Mouse (Mus musculus) lung, postnatal 4 days (tissue): ENCODE data around the gene Fut2.
A peak's percentile ranks its signal among the peaks of the same experiment; 100 is the strongest.

Experiments
- DNase-seq, 2 experiments: peaks; one replicate each; pipeline ENCODE4 v3.0.0; 2021

The Fut2 gene

DNA sequence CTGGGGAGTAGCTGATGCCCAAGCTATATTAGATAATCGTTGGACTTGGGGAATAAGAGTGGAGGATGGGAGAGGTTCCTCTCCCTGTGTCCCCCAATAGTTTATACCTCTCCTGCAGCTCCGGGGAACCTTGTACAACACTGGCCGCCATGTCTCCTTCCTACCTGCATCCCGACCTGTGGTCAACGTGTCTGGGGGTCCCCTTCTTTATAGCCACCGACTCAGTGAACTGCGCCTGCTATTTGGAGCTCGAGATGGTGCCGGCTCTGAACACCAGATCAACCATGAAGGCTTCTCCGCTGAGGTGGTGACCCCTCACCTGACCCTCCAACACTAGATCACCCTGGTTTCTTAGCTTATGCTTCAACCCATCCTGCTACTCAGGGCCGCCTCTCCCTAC, 36.1 kb upstream of the Fut2 start:
- no peak for DNase-seq

DNA sequence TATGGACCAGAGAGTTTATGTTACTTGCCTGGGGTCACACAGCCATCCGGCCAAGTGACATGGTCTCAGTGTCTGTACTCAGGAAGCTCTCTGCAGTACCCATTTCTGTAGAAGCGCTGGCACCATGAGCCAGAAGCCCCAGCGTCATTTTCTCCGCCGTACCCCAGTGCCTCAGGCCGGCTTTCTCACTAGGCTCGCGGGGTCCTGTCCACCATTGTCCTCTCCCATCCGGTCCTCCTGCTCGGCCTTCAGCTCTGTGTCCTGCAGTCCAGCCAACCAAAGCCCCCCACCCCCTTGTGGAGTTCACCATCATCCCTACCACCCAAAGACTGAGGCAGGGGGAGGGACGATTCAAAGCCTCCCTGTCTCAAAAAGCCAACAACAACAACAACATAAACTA, 35.4 kb upstream of the Fut2 start:
- peak in 1 of 2 experiments; percentile 24 for DNase-seq

DNA sequence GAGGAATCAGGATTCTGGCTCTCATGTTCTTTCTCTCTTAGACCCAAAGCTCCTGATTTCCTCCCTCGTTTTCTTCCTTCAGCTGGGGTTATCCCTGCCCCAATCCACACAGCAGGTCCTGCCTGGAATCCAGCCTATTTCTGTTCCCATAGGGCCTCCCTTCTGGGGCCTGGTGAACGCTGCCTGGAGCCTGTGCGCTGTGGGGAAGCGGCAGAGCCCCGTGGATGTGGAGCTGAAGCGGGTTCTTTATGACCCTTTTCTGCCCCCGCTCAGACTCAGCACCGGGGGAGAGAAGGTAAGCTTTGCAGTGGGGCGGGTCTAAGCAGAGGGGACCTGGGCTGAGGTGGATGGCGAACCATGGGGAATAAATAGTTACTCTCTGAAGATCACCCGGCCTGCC, 34.9 kb upstream of the Fut2 start:
- DNase-seq: peak in 1 of 2 experiments; percentile 26

DNA sequence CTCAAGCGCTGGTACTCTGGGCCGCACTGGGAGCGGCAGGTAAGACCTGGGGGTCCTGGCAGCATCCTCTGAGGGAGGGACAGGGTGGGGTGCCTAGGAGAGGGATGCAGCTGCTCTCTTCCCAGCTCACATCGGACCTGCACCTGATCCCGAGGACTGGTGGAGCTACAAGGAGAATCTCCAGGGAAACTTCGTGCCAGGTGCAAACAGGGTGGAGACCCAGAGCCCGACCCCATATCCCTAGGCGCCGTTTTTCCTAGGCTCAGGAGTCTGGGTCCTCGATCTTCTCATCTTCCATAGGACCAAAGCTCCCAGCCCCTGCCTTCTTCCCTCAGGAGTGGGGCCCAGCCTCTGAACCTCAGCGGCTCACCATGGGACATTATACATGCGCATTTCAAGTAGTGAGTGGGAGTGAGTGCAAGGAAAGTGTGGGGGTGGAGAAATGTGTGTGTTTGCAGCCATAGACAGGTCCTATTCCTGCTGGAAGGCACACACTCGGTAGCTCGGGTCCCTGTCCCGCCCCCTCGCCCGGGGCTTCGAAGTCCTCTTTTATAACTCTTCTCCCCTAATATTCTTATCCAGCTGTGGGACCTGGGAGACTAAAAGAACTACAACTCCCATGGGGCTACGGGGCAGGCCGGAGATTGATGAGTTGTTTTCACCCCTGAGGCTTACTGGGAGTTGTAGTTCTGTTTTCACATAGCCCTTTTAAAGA, 34.3 kb upstream of the Fut2 start:
- peak; percentile 74 to 81 for DNase-seq

DNA sequence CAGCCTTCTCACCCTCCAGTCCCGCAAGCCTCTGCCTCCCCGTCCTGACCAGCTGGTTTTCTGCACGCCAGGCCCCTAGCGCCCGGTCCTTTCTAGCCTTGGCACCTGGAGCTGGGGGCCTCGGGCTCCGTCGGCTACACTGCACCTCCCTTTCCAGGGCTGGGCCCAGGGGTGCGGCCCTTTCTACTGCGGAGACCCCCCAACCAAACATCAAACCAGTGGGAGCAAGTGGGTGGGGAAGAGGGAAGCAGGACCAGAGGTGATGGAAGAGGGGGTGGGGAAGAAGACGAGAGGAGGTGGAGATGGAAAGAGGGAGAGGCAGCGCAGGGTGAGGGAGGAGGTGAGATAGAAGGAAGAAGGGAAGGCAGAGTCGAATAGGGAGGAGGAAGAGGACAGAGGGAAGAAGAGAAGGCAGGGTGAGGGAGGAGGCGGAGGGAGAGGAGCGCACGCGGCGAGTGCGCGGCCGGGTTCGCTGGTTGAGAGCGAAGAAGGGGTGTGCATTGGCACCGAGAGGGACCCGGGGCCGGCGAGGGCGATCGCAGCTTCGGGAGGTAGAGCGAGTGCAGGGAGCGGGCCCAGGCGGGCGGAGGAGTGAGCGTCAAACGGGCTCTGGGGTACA, 33.4 kb upstream of the Fut2 start, which contains the start of gene Car11:
TSS of gene Car11 (plus strand) at position 321 of the 619 bp plus-strand sequence.
- peak in 1 of 2 experiments; percentile 25 for DNase-seq

DNA sequence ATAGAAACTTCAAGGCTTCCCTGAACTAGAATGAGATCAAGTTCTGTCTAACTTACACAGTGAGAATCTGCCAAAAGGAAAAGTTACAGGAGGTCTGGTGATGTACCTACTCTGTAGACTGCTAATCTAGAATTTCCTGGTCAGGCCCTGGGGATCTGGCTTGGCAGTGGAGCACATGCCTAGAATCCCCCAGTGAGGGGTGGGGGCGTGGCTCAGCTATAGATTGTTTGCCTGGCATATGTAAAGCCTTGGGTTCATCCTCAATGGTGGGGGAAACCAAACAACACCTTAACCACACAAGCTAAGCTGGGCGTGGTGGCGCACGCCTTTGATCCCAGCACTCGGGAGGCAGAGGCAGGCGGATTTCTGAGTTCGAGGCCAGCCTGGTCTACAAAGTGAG, 31.7 kb upstream of the Fut2 start:
- no peak for DNase-seq

DNA sequence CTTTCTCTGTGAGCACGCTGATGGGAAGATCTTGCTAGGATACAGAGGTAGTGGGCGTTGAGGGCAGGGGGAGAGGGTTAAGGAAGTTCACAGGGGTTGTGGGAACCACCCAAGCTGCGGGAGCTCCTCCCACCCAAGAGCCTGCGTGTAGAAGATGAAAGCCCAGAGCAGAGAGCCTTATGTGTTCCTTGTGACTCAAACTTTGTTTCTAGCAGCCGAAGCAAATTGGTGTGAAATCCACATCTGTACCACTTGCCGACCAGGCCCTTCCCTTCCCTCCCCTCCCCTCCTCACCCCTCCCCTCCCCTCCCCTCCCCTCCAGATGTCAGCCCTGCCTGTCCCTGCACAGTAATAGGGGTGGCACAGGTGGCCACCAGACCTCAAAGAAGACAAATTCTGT, 28.9 kb upstream of the Fut2 start:
- no peak for DNase-seq

DNA sequence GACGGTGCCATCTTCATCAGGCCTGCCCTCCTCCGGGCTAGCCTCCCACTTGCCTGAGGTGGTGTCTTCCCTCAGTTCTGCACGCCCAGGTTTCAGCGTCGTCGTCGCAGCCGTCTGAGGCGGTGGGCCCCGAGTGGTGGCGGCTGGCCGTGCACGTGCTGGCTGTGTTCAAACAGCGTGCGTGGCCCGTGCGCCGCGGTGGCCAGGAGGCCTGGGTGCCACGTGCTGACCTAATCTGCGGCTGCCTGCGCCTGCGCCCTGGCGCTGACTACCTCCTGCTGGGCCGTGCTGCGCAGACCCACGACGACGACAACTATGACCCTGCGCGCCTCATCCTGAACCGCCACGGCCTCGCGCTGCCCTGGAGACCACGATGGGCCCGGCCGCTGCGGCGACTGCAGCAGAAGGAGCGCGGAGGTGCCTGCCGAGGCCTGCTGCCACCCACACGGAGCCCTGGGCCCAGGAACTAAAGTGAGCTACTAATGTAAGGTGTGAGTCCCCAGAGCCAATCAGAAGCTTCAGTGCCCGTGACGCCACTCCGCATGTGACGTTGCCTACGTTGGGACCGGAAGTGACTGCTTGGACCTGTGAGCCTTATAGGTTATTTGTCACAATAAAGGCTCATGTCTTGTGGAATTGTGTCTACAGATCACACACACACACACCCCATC, 27.9 kb upstream of the Fut2 start, which contains the start of gene Sec1:
TSS of gene Sec1 (minus strand) at position 482 of the 671 bp plus-strand sequence.
- DNase-seq: no peak

DNA sequence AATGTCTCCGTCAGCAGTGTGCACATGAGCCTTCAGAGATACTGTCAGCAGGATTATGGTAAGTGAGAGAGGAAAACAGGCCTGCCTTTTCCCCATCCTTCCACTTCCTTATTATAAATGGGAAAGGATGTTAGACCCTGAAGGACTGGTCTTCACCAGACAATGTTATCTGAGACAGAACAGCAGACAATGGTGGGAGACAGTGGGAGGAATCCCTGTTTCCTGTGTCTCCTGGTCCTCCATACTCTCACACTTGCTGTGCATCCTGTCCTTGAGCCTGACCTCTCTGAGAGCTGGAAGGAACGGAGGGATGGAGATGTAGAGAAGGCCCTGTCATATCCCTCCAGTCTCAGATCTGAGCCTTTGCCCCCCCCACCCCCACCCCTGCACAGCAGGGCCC, 26.2 kb upstream of the Fut2 start:
- DNase-seq: peak in 1 of 2 experiments; percentile 5

DNA sequence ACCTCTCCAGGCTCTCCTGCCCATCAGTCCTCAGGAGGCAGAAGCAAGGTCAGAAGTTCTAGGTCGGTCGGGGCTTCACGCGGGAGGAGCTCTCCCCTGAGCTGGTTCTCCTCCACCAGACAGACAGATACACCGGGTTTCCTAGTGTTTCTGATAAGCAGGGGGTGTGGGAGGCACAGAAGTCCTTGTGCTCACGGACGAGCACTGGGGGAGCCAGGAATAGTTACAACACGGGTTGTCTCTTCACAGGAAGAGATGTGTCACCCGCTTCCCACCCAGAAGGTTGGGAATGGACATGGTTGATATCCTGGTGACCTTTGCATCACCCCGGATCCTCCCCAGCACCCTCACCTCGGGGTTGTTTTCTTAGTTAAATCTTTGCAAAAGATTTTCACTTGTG, 23.6 kb upstream of the Fut2 start:
- no peak for DNase-seq

DNA sequence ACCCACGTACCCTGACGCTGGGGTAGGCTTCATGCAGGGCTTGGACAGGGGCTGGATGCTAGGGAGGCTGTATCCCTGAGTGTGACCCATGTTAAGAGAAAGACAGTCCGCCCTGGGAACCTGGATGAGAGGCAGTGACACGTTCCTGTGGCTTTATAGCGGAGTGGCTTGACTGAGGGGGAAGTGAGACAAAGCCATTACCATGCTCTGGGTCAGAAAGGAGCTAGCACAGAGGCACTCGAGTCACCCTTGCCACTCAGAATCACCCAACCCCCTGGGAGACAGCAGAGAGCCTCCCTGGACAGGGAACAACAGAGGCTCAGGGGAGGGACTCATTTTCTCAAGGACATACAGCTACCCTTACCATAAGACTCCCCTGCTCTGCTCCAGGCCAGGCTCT, 22.9 kb upstream of the Fut2 start:
- DNase-seq: no peak

DNA sequence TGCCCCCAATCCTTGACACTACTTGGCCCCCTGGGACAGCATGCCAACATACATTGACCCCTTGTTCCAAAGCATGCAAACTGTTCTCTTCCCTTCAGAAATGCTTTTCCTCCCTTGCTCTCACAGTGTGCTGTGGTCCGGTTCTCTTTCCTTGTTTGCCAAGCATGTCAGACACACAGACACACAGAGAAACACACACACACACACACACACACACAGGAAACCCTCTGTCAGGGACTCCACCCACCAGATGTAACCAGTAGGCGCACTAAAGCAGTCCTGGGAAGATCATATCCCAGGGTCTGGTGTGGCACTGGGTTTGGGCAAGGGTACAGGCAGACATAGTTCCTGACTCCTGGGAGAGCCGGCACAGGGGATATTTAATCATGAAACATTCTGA, 20.6 kb upstream of the Fut2 start:
- peak in 1 of 2 experiments; percentile 29 for DNase-seq

DNA sequence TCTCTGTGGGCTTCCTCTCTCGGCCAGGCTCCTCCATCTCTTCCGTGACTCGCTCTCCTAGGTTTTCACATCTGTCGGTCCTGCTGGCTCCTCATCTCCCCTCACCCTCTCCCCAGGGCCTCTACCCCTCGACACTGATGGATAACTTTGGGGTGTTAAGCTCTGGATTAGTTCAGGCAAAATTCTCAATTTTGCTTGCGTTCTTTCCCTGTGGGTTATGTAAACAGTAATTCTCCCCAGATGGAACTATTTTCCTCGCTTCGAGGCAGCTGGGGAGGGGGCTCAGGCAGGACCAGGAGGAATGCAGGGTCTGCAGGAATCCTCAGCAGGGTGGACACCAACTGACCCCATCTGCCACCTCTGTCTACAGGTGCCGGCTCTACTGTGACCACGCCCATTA, 19.6 kb upstream of the Fut2 start:
- DNase-seq: no peak

DNA sequence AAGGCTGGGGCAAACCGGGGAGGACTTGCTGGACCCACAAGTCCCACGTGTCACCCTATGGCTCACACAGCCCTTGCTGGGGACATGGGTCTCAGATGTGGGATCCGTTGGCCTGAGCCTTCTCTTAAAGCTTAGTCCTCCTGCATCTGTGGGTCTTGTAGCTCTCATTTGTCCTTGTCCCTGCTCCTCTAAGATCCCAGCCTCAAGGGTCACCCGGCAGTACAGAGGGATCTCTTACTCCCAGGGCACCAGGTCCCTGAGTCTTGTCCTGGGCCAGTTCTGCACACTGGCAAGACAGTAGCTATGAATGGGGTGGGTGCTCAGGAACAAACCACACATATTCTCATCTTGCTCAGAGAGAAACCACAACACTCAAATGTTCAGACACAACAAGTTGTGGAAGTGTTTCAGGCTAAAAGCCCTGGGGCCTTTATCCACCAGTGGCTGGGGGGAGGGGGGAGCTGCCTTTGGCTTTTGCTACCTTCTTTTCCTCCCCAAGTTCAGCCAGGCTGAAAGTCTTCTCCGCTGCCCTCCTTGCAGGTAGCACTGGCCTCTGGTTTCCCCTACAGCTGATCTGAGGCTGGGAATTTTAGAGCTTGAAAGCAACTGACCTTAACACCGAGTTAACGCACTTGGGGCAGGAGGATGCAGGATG, 17.3 kb upstream of the Fut2 start, which contains the start of gene Ntn5:
TSS of gene Ntn5 (plus strand) at position 627 of the 655 bp plus-strand sequence.
- DNase-seq: no peak

DNA sequence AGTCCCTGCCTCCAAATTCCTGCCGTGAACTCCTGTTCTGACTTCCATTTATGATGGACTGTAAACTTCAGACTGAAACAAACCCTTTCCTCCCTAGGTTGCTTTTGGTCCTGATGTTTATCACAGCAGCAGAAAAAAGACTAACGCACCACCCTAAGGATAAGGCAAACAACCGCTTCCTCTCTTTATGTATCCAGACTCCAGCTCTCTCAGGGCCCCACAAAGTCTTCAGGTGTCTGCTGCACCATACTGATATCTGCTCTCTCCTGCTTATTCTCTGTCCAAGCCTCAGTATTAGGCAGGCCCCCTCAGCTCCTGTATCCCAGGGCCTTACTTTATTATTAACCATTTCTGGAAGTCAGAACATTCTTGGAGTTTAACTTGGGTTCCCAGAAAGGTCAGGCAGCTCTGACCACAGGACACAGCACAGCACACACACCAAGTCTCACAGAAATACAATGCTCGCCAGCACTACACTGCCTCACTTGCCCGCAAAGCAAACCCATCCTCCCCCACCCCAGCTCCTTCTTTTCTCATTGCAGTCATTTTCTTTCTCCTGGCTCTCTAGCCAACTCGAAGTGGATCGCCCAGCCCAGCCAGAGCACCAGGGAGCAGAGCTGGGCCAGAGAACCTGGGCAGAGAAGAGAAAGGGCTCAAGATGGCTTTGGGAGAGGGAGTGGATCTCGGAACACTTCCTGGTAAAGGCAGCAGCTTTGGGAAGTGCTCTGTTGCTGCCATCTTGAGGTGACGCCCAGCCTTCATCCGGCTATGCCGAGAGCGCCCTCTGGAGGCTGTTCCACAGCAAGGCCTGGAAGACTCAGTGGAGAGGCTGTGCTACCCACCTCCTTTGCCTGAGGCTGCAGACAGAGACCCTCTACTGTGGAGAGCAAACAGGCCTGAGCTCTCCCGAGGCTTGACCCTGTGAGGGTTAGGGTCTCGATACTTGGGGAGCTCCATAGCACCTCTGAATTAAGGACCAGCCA, 16.2 kb upstream of the Fut2 start:
- DNase-seq: peak; percentile 90 to 92

DNA sequence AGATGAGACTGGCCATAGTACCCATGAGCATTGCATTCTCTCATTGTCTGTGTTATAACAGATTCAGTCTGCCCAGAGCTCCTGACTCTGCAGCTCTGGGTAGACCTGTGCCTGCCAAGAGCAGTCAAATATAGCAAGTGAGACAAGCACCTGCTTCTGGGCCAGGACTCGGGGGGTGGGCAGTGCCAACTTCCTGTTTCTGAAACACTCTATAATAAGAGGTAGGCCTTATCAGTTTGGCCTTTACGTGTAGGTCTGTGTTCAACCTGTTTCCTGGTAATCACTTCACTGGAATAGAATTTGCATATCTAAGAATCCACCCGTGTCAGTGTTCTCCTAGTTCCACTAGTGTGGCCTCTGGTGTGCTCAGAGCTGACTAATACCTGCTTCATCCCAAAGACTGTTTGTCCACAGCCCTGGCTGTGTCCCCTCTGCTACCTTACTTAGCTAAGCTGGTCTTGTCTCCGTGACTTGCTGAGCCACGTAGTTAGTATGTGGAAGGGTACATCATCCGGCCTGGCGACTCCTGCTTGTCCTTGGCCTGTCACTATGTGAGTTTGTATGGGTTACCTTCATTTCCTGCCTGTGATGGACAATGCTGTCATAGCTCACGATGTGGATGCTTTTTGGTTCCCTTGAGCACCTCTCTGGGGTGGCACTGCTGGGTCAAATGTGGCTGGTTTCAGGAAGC, 15.0 kb upstream of the Fut2 start:
- peak; percentile 55 to 72 for DNase-seq

DNA sequence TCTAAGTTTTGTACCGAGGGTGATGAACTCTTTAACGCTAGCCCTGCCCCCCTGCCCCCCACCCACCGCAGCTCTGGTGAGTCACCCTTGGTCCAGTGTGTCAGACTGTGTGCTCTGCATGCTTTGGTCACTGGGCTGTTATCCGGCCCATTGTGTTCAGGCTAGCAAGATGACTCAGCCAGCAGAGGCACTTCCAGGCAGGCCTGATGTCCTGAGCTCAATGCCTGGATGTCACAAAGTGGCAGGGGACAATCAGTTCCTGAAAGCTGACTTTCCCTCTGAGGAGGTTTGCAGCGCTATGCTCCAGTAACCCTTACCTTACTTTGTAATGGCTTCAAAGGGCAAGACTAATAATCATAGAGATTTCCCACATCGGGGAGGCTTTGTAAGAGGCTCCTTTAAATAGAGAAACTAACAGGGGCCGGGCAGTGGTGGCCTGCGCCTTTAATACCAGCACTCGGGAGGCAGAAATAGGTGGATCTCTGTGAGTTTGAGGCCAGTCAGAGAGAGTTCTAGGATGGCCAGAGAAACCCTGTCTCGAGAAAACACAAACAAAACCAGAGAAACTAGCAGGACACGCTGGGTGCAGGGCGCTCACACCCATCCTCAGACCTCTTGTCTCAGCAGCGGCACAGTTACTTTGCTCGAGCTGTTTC, 13.9 kb upstream of the Fut2 start:
- peak; percentile 57 to 71 for DNase-seq

DNA sequence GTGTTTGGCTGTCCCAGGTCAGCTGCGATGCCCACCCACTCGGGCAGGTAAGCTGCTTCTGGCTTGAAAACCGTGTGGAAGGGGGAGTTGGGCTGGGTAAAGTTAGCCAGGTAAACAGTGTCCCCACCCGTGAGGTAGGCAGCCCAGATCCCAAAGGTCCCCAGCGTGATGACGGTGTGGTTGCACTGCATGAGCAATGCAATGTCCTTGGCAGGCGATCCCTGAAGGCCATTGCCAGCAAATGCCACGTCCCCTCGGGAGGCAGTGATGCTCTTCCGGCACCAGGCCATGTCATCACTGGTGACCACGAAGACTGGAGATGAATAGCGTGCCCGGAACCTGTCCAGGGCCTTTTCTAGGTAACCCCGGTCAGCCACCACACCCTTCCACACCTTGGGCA, 12.3 kb upstream of the Fut2 start:
- no peak for DNase-seq

DNA sequence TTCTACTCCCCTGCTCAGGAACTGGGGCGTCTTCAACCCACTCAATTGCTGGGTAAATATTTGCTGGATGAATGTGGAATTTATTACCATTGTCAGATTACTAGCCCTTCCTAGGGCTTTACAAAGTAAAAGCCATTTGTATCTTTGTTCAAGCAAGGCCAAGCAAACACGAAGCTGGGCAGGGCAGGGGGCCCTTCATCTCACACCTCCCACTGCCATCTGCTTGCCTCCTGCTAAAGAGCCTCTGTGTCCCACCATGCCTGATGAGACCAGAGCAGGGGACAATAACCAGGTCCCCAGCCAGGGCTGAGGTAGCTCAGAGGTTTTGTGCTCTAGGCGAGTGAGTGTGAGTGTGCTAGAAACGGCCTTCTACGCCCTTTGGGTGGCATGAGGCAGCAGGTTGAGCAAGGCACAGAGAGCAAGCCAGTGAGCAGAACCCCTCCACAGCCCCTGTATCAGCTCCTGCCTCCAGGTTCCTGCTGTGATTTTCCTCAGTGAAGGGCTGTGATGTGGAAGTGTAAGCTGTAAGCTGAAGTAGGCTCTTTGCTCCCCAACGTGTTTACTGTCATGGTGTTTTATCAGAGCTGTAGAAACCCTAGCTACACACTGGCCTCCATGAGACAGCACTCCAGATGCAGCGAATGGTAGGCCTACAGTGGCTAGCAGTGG, 11.6 kb upstream of the Fut2 start:
- DNase-seq: no peak

DNA sequence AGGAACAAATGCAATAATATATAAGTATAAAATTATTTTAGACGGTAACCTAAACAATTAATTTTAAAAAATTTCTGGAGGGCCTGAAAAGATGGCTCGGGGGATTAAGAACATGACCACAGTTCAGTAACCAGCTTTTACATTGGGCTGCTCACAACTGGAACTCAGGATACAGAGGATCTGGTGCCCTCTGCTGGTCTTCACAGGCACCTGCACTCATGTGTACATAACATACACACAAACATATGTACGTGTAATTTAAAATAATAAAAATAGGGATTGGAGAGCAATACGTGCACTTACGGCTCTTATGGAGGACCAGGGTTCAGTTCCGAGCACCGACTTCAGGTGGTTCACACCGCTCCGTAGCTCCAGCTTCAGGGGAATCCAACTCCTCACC, 2.7 kb upstream of the Fut2 start:
- no peak for DNase-seq
